Mouse (Mus musculus) liver, adult 2 months (tissue): Measurements from ENCODE around the gene Aida. TPM values are rescaled to one million over a fixed set of nuclear protein-coding genes. Genes with fewer than 3 reads are reported as not detected.
A peak's percentile ranks its signal among the peaks of the same experiment; 100 is the strongest.

ENCODE experiments used
- DNase-seq: peaks from one replicate; pipeline ENCODE4 v3.0.0-alpha.2; 2011; ENCODE audit warnings: low read depth, low spot score; ENCODE audit errors: extremely low read depth
- H3K27ac ChIP-seq: fragments of 200-500 bp; replicated peaks from 2 replicates; pipeline ENCODE4 v1.5.1; 2012; ENCODE audit warnings: low read depth, mild to moderate bottlenecking, control low read depth, inconsistent platforms, low read length; ENCODE audit not compliant: insufficient read depth
- H3K27me3 ChIP-seq: fragments of 200-500 bp; 2 replicates; pipeline ENCODE4 v1.6.1; 2012; ENCODE audit warnings: mild to moderate bottlenecking, moderate library complexity, low read length, inconsistent platforms; ENCODE audit not compliant: control insufficient read depth, insufficient read depth
- H3K36me3 ChIP-seq: fragments of 200-500 bp; 2 replicates; pipeline ENCODE4 v1.6.1; 2012; ENCODE audit warnings: low read length, inconsistent platforms; ENCODE audit not compliant: control insufficient read depth, insufficient read depth
- H3K4me1 ChIP-seq: fragments of 200-500 bp; 2 replicates; pipeline ENCODE4 v1.6.1; 2011; ENCODE audit warnings: low read length; ENCODE audit not compliant: control insufficient read depth, insufficient read depth
- H3K4me3 ChIP-seq: fragments of 200-500 bp; 2 replicates; pipeline ENCODE4 v1.5.1; 2011; ENCODE audit warnings: low read depth, mild to moderate bottlenecking, control low read depth, low read length, moderate library complexity; ENCODE audit not compliant: insufficient read depth
- H3K79me2 ChIP-seq: fragments of 200-500 bp; 2 replicates; pipeline ENCODE4 v1.6.1; 2012; ENCODE audit warnings: inconsistent platforms, mild to moderate bottlenecking, low read length, moderate library complexity; ENCODE audit not compliant: control insufficient read depth, insufficient read depth
- H3K9ac ChIP-seq: fragments of 200-500 bp; 2 replicates; pipeline ENCODE4 v1.6.1; 2012; ENCODE audit warnings: low read depth, mild to moderate bottlenecking, control low read depth, inconsistent platforms, low read length
- CTCF ChIP-seq: fragments of 200-500 bp; IDR thresholded peaks from 2 replicates; pipeline ENCODE4 v1.5.1; 2011; ENCODE audit warnings: low read depth, low read length, control low read depth
- POLR2A ChIP-seq: fragments of 200-500 bp; IDR thresholded peaks from 2 replicates; pipeline ENCODE4 v1.6.1; 2011; ENCODE audit warnings: low read length, control low read depth; ENCODE audit not compliant: insufficient read depth; ENCODE audit errors: extremely low read depth
- WGBS: fragments of 180-500 bp; shearing (Covaris S2); methylation state at CpG from one replicate; pipeline ENCODE4 v1.1.7; 2018; 5-methylcytosine and 5-hydroxymethylcytosine counted together
- polyA plus RNA-seq: library from polyadenylated mRNA; depleted of rRNA; stranded (reverse); fragments of >200 nt; gene quantifications from 2 replicates; pipeline ENCODE4 v1.2.3, GENCODE M21; 2012
- total RNA-seq: library from RNA; depleted of rRNA; stranded (reverse); fragments of >200 nt; gene quantifications from 2 replicates; pipeline ENCODE4 v1.2.3, GENCODE M21; 2014

Aida gene
- total and polyA plus RNA-seq, 2 experiments = 3.6 to 10.8 TPM

DNA sequence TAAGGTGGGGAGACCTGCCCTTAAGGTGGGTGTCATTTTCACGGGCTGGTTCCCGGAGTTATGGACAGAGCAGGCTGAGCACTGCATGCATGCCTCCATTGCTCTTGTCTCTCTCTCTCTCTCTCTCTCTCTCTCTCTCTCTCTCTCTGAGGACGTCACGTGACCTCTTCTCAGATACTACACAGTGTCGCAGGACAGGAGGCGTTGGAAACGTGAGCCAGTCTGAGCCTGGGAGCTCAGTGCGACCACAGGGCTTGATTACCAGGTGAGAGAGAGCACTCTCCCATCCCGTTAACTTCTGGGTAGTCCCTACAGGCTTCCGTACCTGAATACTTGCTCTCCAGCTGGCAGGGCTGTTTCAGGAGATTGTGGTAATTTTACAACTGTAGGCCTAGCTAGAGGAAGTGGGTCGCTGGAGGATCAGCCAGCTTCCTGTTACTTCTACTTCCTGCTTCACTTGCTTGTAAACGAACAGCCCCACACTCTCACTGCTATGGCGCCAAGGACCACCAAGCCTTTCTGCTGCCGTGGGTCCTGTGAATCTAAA is 30.4 kb upstream of the Aida start:
- Histone ChIP-seq H3K9ac (no peak overlapping the region), H3K79me2 (no peaks in the 10 kb centered on the region), H3K36me3 (no peaks in the 10 kb centered on the region), H3K4me1 (no peaks in the 10 kb centered on the region), H3K4me3 (no peak overlapping the region), H3K27ac (no peak overlapping the region), H3K27me3 (no peaks in the 10 kb centered on the region)
- DNase-seq = peak; percentile 14
- TF ChIP-seq CTCF = no peak
- TF ChIP-seq POLR2A = no peak
- 69% methylated on average over 14 of the region's 14 CpGs for WGBS

GRCm38 (mm10) chr1:183267666-183268065 is 28.7 kb upstream of the Aida start:
- H3K4me3 ChIP-seq = no peak overlapping the region
- no peak overlapping the region for H3K27ac ChIP-seq
- H3K36me3 ChIP-seq = no peaks in the 10 kb centered on the region
- H3K4me1 ChIP-seq = no peaks in the 10 kb centered on the region
- TF ChIP-seq CTCF = no peak
- TF ChIP-seq POLR2A = no peak
- no peak for DNase-seq
- H3K79me2 ChIP-seq = no peaks in the 10 kb centered on the region
- no peak overlapping the region for H3K9ac ChIP-seq
- WGBS = 54% methylated on average over 6 of the region's 6 CpGs
- H3K27me3 ChIP-seq = no peaks in the 10 kb centered on the region

GRCm38 (mm10) chr1:183272867-183273818 is 23.2 kb upstream of the Aida start:
- TF ChIP-seq POLR2A (no peak), CTCF (peak; percentile 31; the same call in 1 of the 2 replicates)

GRCm38 (mm10) chr1:183274385-183274784 is 22.0 kb upstream of the Aida start:
- H3K4me1 ChIP-seq = no peaks in the 10 kb centered on the region
- WGBS = 28% methylated on average over 3 of the region's 3 CpGs
- H3K27me3 ChIP-seq = no peaks in the 10 kb centered on the region
- no peak overlapping the region for H3K27ac ChIP-seq
- H3K36me3 ChIP-seq = peaks cover 9% of the 10 kb centered on the region
- H3K4me3 ChIP-seq = no peak overlapping the region
- peak; percentile 35 for DNase-seq
- TF ChIP-seq CTCF = no peak
- TF ChIP-seq POLR2A = no peak
- H3K79me2 ChIP-seq = no peaks in the 10 kb centered on the region
- H3K9ac ChIP-seq = no peak overlapping the region

More at GRCm38 (mm10) chr1:183272867-183273818, 23.2 kb upstream of the Aida start:
- Histone ChIP-seq H3K27me3 (no peaks in the 10 kb centered on the region), H3K27ac (no peak overlapping the region), H3K36me3 (peaks cover 2% of the 10 kb centered on the region; the same call in 1 of the 2 replicates), H3K79me2 (no peaks in the 10 kb centered on the region), H3K4me3 (no peak overlapping the region), H3K9ac (no peak overlapping the region), H3K4me1 (no peaks in the 10 kb centered on the region)
- peak; percentile 31 for DNase-seq
- 62% methylated on average over 10 of the region's 10 CpGs for WGBS

GRCm38 (mm10) chr1:183275763-183276162 is 20.6 kb upstream of the Aida start:
- H3K27ac ChIP-seq = no peak overlapping the region
- no peaks in the 10 kb centered on the region for H3K27me3 ChIP-seq
- no peak for TF ChIP-seq POLR2A
- no peak for TF ChIP-seq CTCF
- no peak overlapping the region for H3K9ac ChIP-seq
- no peak for DNase-seq
- H3K4me1 ChIP-seq = no peaks in the 10 kb centered on the region
- H3K4me3 ChIP-seq = no peak overlapping the region
- 64% methylated on average over 5 of the region's 5 CpGs for WGBS
- H3K79me2 ChIP-seq = no peaks in the 10 kb centered on the region
- peaks cover 19% of the 10 kb centered on the region for H3K36me3 ChIP-seq
